Mouse (Mus musculus) erythroblast, adult 5-6 weeks (primary cell): Measurements from ENCODE around the gene Rnf39. TPM values are rescaled to one million over a fixed set of nuclear protein-coding genes. Genes with fewer than 3 reads are reported as not detected.
A peak's percentile ranks its signal among the peaks of the same experiment; 100 is the strongest.

Experiments used
- ATAC-seq: replicated peaks from 2 replicates; pipeline ENCODE4 v1.8.0; 2016; ENCODE audit warnings: moderate number of reproducible peaks, mild to moderate bottlenecking, moderate TSS enrichment, inconsistent platforms; ENCODE audit not compliant: poor library complexity, low FRiP score, severe bottlenecking
- total RNA-seq, 2 experiments: library from RNA; stranded (forward) in 1 of 2; stranded (reverse) in 1 of 2; fragments of 150-400 nt in 1 of 2; fragments of 200-764, 138-1000 nt in 1 of 2; gene quantifications; 2 replicates each; pipeline versions ENCODE4 v1.2.3 to v1.2.4; 2015 to 2017; ENCODE audit warnings: low replicate concordance in 2 of 2

Rnf39 gene
- total RNA-seq (2015; ENCODE audit: low replicate concordance) = not detected in 2 replicates
- not detected in 2 replicates for total RNA-seq (2017; ENCODE audit: low replicate concordance)

DNA sequence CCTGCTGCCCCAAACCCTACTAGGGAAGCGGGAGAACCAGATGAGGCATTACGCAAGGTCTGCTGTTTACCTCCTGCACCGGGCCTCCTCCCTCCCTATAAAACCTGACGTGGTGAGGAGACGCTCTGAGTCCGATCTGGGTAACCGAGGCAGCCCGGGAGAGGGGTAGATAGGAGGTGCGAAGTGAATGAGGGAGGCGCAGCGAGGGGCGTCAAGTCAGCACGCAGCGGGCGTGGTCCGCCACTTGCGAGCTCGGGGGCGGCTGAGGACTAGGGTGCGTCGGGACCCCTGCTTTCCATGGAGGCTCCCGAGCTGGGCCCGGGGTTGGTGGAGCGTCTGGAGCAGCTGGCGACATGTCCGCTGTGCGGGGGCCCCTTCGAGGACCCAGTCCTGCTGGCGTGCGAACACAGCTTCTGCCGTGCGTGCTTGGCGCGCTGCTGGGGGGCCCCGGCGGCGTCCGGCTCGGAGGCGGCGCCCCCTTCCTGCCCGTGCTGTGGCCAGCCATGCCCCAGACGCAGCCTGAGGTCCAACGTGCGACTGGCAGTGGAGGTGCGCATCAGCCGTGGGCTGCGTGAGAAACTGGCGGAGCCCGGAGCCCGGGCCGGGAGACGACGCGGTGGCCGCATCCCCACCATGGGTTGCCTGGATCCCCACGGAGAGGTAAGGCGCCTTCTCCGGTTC is at the start of gene Rnf39:
TSS of gene Rnf39 (plus strand) at position 128 of the 681 bp plus-strand sequence.
- ATAC-seq = no peak

DNA sequence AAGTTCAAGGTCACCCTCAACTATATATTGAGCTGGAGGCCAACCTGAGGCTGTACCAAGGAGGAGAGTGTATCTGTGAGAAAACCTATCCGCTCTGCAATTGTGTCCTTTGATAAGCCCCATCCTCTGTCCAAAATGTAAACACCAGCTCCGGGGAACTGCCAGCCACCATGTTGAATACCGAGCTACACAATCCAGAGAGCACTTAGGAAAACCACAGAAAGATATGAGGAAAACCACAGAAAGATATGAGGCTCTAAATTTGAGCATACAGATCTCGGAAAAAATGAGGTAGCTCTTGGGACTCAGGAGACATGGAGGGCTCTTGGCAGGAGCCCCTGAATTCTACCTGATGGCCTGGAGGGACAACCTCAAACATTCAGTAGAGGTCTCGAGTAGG is 49.3 kb upstream of the Rnf39 start:
- ATAC-seq = no peak

DNA sequence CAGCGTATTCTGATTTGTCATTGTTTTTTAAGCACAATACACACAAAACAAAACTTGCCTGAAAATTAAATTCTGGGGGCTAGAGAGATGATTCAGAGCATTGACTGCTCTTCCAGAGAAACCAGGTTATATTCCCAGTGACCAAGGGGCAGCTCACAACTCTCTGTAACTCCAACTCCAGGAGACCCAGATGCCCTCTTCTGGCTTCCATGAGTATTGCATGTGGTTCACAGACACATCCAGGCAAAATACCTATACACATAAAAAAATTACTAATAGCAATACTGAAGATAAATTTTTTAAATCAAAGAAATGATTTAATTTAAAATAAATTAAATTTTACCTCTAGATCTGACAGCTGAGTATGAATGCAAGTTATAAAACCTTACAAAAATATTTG is 46.1 kb upstream of the Rnf39 start:
- ATAC-seq = peak; percentile 74

DNA sequence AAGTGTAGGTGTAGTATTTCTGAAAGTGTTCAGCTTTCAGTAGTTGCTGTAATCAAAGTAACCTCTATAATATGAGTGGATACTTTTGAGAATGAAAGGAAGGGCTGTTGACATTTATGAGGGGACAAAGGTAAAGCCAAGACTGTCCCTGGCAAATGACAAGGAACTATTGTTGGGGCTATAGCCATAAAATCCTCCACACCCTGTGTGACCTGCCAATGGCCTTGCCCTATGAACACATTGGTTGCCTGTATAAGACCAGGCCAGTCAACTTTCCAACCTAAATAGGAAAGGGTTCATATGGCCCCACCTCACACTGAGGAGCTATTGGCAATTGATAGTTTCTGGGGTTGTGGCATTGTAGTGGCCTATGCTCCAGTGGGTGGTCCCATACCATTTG is 45.7 kb upstream of the Rnf39 start:
- ATAC-seq = no peak

- no peak for ATAC-seq
Observed at GRCm38 (mm10) chr17:36897552-36898205, 45.0 kb upstream of the Rnf39 start, which contains the start of gene Trim31. TSS of gene Trim31 (plus strand) at chr17:36898118.

DNA sequence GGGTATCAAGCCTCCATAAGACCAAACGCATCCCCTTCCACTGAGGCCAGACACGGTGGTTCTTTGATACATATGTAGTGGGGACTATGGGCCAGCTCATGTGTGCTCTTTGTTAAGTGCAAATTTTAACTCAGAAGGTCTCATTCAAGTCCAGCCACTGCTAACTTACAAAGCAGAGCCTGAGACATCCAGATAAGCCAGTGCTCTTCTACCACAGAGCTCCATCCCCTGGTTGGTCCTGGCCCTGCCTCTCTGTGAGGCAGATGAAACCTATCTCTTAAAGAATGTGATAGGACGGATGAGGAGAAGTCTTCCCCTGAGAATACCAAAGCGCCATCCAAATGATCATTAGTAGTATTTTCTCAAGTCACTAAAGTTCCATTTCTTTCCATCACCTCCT is 43.3 kb upstream of the Rnf39 start:
- ATAC-seq = no peak

DNA sequence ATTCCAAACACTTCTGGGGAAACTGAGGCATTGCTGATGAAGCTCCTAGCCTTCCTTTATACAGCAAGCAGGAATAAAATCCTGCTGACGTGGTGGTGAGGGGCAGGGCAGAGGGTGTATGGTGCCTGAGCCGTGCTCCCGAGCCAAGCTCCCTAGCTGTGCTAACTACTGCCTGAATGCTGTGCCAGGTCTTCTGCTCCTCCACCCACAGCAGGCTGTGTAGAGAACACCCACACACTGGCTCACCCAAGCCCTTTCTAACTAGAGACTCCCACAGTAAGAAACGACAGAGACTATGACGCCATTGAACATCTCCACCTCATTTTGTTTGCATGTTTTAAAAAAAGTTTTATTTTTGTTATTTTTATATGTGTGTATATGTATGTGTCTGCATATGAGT is 42.7 kb upstream of the Rnf39 start:
- ATAC-seq = no peak

DNA sequence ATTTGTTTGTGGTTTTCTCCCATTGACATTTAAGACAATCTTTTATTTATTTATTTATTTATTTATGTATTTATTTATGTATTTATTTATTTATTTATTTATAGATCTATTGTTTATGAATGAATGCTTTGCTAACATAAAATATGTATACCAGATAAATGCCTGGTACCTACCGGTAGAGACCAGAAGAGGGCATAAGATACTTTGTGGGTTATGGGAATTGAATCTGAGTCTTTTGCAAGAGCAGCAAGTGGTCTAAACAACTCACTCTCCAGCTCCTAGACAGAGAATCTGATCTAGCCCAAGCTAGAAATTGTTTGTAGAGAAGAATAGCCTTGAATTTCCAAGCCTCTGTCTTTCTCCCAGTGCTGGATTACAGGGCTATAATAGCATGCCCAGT is 42.0 kb upstream of the Rnf39 start:
- ATAC-seq = no peak

DNA sequence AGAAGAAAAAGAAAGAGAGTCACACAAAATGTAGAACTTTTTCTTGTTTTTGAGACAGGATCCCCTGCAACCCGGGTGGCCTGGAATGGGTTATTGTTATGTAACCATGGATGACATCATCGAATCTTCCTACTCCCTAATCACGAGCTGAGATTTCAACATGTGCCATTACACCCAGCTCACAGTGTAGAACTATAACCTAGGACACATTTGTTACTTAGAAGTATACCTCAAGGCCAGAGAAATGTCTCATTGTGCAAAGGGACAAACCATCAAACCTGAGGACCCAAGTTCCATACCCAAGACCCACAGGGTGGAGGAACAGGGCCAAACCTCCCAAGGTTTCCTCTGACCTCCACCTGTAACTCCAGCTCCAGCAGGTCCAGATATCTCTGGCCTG is 39.1 kb upstream of the Rnf39 start:
- ATAC-seq = no peak

- no peak; the same call in 1 of the 2 replicates for ATAC-seq
Observed at GRCm38 (mm10) chr17:36908235-36908634, 34.5 kb upstream of the Rnf39 start.

- no peak for ATAC-seq
Observed at GRCm38 (mm10) chr17:36909802-36910201, 32.9 kb upstream of the Rnf39 start.

DNA sequence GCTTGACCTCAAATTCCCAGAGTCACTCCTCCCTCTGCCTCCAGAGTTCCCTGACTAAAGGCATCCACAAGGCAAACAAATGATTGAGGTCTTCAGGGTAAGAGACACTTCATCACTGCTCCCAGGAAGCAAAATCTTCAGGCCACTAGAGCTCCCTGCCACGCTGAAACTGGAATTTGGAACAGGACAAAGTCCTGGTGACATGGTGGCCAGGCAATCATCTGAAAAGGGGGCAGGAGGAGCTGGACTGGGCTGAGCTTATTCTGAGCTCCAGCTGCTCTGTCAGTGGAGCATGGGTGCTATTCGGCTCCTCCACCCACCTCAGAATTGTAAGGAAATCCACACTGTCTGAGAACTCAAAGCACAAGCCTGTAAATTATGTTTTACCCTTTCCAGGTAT is 30.7 kb upstream of the Rnf39 start:
- ATAC-seq = no peak

- ATAC-seq = peak; percentile 79
Observed at GRCm38 (mm10) chr17:36914108-36914507, 28.6 kb upstream of the Rnf39 start.

DNA sequence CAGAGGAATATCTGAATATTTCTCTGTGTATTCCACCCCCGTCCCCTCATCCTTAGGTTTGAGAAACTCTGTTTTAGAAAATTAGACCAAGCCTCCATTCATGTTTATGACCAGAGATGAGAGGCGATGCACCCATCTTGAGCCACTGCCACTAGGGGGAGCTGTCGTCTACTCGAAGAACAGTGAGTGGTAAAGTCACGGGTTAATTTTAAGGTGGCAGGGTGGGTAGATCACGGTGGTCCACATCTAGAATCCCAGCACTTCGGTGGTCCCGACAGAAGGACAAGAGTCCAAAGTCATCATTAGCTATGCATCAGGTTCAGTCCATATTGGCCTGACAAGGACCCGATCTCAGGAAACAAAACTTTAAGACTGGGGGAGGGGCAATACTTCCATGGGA is 27.6 kb upstream of the Rnf39 start:
- ATAC-seq = peak; percentile 66; the same call in 1 of the 2 replicates

- ATAC-seq = no peak
Observed at GRCm38 (mm10) chr17:36920239-36920638, 22.5 kb upstream of the Rnf39 start.

DNA sequence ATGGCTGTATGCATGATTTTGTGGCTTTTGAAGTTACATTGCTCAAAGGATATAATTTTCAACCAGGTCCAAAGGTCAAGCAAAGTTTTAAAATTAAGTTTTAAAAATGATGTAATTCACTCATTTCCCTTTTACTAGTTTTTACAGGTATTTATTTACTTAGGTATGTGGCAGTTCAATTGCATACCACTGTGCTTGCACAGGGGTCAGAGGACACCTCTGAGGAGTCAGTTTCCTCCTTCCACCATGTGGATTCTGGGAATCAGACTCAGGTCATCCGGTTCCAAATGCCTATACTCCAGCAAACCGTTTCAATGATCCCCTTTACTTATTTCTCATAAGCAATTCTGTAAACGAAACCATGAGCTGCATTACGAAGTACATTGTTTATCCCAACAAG is 20.0 kb upstream of the Rnf39 start:
- no peak for ATAC-seq

DNA sequence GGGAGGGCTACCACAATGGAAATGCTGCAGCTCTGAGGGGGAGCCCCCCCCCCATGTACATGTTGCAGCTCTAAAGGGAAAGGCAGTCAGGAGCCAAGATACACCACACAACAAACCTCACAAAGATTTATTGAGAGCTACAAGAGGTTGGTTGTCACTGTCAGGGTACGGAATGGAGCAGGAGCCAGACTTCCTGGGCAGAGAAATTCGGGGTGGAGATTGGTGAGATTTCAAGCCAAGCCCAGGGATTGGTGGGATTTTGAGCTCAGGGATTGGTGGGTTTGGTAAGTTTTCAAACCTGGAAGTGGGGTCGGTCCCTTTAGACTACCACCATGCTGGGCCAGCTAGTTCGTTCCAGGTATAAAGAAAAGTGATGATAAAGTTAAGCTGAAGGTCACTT is 19.2 kb upstream of the Rnf39 start:
- ATAC-seq = no peak

DNA sequence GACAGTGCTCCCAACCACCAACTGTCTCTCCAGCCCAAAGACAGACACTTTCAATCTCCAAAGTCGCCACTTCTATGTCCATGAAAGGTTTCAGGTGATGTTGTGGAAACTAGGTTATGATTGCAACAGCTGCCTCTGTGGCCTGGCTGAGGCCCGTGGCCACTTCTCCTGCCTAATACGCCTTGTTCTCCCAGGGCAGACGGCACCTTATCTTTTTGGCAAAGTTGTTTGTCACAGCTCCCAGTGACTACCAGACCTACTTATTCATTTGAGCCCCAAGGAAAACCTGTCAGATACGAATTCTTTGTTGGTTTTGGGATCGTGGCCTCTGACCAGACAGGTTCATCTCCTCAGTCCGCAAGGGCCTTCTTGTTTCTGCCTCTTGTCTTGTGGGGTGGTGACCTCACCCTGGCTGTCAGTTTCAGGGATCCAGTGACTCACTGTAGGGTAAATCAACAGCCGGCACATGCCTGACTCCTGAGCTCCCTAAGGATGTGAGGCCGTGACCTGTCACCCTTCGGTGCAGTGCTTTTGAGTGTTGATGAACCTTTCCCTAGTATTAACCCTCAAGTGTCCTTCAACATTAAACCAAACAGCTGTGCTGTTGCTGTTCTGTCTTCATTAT is 15.1 kb upstream of the Rnf39 start:
- no peak for ATAC-seq

DNA sequence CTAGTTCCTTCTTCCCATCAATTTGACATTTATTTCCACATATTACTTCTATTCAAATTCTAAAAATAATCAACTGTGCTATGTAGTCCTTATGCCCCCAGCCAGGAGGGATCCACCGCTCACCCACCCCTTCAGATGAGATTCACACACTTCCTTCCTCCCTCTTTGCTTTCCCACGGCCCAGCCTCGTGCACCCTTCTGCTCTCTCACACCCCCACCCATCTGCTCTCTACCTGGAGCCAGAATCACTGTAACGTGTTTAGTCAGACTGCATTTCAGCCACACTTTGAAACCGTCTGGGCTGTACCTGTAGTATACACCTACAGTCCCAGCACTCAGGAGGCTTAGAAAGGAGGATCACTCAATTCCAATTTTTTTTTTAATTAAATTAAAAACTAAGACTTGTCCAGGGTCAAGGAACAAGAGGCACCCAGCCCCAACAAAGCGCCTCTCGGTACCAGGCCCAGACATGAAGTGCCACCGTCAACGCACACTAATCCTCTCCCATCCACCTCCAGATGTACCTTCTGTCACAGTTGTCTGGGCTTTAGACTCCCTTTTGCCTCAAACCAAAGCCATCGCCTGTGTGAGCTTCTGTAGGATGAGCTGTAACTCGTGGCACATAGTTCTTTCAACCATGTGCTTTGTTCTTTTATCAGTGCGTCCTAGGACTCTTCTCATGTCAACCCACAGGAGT is 13.3 kb upstream of the Rnf39 start:
- no peak for ATAC-seq

DNA sequence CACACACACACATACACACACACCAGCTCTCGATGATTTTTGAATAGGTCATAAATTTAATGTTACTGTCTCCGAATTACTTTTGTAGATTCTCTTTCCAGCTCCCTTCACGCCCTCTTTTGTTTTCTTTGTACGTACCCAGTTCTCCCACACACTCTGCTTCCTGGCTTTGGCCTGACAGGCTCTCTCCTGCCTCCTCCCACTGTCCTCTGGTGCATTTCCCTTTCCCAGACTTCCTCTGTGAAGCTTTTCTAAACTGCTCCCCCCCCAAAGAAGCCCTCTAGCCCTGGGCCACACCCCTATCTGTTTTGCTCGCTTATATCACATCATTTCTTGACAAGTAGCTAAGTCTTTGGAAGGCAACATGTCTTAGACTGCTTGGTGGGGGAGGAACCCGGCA is 12.5 kb upstream of the Rnf39 start:
- ATAC-seq = no peak

DNA sequence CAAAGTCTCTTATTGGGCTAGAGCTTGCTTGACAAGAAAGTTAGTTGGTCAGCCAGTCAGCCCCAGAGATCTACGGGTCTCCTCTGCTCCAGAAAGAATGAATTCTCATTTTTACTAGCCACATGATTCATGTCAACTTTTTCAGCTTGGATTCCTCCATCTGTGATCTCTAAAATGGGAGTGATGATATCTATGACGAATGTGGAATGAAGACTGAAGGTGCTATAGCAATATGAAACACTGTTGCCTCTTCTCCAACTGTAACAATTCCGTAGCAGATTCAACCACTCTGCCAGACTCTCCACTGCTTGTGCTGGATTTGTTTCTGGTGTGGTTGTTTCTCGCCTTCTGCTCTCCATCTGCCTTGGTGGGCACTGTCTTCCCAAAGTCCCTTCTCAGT is 11.6 kb upstream of the Rnf39 start:
- no peak for ATAC-seq
